Mouse (Mus musculus): Measurements from ENCODE around the gene Ywhah.

Gene Ywhah

DNA sequence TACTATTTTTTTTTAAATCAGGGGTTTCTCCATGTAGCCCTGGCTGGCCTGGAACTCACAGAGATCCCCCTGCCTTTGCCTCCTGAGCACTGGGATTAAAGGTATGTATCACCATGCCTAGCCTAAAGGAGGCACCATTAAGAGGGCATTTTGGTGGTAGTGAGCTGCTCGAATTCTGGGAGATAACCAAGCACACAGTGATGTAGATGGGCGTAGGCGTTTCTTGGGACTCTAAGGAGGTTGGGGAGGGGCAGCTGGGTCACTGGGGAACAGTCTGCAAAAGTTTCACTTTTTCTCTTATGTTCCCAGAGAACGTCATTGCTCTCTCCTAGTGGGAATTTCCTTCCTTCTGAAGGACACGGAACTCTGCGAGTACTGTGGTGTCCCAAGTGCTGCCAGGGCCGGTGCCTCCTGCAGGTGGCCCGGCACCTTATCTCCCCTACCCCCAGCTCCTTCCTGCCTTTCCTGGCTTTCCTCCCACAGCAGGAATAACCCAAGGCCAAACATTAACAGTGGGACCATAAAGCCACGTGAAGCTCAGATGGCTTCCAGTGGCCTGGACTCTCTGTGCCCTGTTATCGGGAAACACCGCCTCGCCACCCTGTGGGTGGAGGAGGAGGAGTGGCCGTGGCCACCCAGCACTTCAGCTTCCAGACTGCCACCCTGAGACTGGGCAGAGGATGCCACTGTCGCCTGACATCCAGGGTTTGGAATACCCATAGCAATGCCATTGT is 34.4 kb downstream of the Ywhah start:
- DNase-seq (ENCODE audit: low spot score) = no peak

DNA sequence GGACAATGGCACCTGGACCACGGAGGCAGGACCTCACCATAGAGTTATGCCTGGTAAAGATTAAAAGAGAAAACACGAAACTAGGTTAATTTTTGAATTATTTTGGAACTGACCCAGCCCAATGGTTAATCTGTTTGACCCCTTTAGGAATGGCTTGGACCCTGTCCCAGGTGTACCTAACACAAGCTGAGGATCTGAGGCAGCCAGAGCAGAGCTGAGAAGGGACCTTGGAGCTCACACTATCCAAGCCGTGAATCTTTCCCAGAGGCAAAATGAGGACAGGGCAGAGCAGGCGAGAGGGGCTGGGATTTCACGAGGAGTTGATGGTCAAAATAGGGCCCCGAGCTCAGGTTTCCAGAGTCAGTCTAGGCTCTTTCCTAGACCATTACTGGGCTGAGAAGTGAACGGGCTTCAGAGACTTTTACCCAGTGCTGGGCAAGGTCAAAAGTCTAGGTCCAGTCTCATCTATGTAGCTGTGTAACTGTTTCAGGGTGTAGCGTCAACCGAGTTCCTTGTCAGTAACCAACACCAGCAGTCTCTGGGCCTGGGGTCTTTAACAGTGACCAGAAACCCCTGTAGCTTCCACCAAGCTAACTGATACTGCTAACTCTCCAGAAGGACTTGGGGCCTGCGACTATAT is 37.6 kb downstream of the Ywhah start:
- no peak for DNase-seq (ENCODE audit: low spot score)

- DNase-seq (ENCODE audit: low spot score) = no peak
These were observed 51.5 kb downstream of the Ywhah start for GRCm38 (mm10) chr5:33070071-33070470.

- DNase-seq (ENCODE audit: low spot score) = no peak
These were observed 58.0 kb downstream of the Ywhah start for GRCm38 (mm10) chr5:33076490-33077191.

Measured in left cerebral cortex, adult 11 months (tissue).